Mouse (Mus musculus): ENCODE data around the gene Akirin2. TPM values are rescaled to one million over a fixed set of nuclear protein-coding genes. Genes with fewer than 3 reads are reported as not detected.
"Not testable (repeated sequence)": the region's sequence is repeated elsewhere in the genome, so short reads cannot be mapped to it uniquely, and the experiment has no call there.

Gene Akirin2
- total RNA-seq (2021): 100 to 1,000 TPM; 112 to 114 TPM

DNA sequence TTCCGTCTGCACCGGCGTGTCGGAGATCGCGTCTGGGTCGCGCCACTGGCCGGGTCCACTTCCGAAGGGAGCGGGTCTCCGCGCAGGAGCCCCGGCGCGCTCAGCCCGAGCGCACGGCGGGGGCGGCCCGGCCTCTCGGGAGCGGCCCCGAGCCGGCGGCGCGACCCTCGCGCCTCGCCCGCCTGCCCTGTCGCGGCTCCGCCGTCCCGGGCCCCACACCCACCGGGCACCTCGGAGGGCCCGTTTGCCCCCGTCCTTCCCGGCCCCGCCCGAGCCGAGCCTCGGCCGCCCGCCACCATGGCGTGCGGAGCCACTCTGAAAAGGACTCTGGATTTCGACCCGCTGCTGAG is at the start of gene Akirin2:
Gene Akirin2 (plus strand): TSS at position 190 of the 350 bp plus-strand sequence.
- no peak for DNase-seq (ENCODE audit: extremely low spot score in 1 of 2, low spot score in 2 of 2)
- intact Hi-C loops (cut with DNase I): no loop called here

DNA sequence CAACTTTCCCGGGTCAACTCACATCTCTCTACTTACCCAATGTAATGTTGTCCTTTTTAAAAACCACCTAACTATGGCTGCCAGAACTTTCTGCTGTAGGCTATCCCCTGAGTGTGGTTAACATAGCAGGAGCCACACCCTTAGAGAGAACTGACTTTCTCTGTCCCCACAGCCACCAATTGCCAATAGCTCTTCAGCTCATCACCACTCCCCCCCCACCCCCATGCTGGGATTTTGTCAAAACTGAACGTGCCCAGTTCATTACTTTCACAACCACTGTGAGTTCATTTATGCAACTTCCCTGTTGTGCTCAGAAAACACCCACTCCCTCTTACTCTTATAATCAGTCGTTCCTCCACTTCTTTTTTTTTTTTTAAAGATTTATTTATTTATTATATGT is 40.4 kb upstream of the Akirin2 start:
- no peak for DNase-seq (ENCODE audit: extremely low spot score in 1 of 2, low spot score in 2 of 2)
- intact Hi-C loops (cut with DNase I): no loop called here

DNA sequence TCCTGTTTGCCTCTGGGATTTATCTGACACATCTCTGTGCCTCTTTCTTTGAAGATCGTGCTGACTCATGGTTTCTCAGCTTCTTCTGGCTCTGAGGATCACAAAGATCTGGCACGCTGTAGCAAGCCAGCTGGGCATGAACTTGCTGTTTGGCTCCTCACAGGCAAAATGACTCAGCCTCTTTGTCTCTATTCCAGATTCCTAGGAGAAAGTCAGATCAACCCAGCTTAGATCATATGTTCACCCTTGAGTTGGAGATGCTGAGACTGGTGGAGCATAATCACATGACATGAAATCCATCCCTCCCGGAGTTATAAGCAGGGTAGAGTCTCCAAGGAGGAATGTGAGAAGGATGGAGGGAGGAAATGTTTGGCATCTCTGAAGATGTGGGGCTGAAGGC is 27.9 kb upstream of the Akirin2 start:
- intact Hi-C loops (cut with DNase I): no loop called here
- peak; percentile 9 to 30 for DNase-seq (ENCODE audit: extremely low spot score in 1 of 2, low spot score in 2 of 2)

DNA sequence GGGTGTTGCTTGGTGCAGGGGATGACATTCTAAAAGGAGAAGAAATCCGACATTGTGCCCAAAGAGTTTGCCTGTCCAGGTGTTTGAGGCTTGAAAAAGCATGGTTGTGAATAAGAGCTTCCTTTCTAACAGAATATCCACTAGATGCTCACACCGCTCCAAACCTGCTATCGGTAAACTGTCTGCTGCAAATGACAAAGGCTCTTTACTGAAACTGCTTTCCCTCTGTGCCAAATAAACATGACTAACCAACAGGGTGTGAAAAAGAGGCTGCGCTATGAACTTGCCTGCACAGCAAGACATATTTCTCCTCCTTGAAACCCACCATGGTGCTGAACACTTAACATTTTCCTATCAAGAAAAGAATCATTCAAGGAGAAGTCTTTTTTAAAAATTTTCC is 27.2 kb upstream of the Akirin2 start:
- DNase-seq (ENCODE audit: extremely low spot score in 1 of 2, low spot score in 2 of 2): no peak
- intact Hi-C loops (cut with DNase I): no loop called here

DNA sequence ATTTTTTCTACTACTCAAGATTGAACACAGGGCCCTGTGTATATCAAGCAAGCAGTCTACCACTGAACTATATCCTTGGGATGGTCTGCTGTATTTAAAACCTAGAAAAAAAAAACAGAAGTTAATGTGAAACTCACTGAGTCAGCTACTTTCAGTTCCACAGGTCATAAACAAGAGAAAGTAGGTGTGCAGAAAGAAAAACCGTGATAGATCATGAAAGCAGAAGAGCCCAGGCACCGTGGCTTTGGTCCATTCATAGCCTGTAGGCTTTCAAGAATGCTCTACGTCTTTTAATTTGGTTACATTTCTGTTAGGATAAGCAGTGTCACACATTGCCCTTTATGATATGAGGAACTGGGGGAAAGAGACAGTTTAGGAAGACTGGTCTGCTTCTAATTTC is 24.0 kb upstream of the Akirin2 start:
- DNase-seq (ENCODE audit: extremely low spot score in 1 of 2, low spot score in 2 of 2): no peak
- intact Hi-C loops (cut with DNase I): no loop called here

DNA sequence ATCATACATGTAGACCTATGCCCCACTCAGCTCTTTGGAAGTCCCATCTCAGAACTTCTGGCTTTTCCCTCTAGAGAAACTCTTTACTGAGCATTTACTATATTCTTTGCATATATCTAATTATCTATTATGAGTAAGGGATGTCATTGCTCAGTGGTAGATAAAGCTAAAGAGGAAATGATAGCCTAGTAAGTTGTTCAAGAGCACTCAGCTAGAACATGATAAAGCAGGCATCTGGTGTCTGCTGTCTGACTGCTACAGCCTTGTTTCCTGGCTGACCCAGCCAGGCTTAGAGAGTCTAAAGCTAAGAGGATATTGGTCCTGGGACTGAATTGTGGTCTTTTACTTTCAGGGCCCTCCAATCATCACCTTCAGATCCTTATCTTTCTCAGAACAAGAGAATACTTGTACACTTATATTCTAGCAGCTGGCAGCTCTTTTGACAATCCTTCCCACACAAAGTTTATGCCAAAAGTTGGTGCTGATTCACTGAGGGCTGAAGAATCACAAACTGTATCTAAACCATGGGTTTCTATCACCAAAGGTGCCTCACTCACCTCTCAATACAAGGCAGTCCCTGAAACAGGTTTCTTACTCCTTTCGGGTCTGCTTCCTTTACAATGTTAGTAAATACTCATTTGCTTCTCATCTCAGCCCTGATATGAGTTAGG is 22.2 kb upstream of the Akirin2 start:
- intact Hi-C loops (cut with DNase I): no loop called here

DNA sequence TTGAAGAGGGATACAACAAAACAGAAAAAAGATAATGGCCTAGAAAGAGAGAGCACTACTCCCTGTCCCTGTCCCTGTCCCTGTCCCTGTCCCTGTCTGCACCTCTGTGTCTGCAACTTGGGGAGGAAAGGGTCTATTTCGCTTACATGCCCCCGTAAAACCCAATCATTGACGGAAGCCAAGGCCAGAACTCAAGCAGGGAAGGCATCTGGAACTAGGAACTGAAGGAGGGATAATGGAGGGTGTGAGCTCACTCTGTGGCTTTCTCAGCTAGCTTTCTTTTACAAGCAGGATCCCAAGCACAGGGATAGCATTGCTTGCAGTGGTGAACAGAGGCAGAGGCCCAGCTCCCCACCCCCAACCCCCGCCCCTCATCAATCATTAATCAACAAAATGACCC is 21.4 kb upstream of the Akirin2 start:
- intact Hi-C loops (cut with DNase I): no loop called here
- no peak for DNase-seq (ENCODE audit: extremely low spot score in 1 of 2, low spot score in 2 of 2)

More for the DNA sequence above, 22.2 kb upstream of the Akirin2 start:
- no peak for DNase-seq (ENCODE audit: extremely low spot score in 1 of 2, low spot score in 2 of 2)

DNA sequence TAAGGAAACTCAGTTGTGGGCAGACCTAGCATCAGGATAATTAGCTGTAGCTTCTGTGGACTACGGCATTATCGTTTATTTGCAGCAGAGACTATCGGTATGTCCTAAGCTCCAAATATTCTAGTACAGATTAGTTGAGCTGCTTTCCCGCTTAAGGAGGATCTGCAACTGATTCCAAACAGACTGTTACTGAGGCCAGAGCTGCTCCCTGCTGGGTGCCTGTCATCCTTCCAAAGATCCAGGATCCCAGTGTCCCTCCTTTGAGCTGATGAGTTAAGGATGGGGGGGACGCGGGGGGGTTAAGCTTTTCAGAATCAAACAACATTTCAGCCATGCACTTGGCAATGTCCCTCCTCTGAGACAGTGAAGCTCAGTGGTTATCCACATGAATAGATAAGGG is 20.8 kb upstream of the Akirin2 start:
- intact Hi-C loops (cut with DNase I): no loop called here
- peak in 1 of 2 experiments; percentile 29 for DNase-seq (ENCODE audit: extremely low spot score in 1 of 2, low spot score in 2 of 2)

DNA sequence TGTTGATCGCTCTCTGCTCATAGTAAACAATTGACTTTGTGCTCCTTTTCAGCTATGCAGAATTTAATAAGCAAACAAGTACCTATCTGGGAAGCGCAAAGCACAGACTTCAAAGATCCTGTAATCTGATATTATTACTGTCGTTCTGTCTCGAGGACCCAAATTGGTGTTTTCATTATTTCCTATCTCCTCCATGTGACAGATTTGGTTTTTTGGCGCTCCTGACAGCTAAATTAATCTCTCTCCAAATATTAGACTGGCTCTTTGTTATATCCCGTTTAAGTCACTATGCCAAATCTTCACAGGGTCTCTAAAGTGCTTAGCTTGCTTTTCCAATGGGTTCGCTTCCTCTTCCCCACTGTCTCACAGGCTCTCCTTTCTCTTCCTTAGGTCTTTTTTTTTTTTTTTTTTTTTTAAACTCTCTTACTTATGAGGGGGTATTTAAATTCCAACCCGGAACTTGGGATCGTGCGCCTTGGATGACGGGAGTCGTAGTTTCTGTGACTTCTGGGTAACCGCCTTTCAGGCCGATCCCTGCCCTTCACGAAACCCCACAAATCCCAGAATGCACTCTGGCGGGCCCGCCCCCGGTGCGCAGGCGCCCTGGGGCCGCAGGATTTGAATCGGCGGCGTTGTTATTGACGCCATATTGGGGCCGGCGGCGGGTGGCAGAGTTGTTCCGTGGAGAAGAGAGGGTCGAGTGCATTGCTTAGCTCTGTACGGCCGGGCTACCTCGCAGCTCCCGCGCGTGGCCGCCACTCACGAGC is 573 bp upstream of the Akirin2 start:
- peak; percentile 95 to 96 for DNase-seq (ENCODE audit: extremely low spot score in 1 of 2, low spot score in 2 of 2)
- intact Hi-C loops (cut with DNase I): no loop called here

DNA sequence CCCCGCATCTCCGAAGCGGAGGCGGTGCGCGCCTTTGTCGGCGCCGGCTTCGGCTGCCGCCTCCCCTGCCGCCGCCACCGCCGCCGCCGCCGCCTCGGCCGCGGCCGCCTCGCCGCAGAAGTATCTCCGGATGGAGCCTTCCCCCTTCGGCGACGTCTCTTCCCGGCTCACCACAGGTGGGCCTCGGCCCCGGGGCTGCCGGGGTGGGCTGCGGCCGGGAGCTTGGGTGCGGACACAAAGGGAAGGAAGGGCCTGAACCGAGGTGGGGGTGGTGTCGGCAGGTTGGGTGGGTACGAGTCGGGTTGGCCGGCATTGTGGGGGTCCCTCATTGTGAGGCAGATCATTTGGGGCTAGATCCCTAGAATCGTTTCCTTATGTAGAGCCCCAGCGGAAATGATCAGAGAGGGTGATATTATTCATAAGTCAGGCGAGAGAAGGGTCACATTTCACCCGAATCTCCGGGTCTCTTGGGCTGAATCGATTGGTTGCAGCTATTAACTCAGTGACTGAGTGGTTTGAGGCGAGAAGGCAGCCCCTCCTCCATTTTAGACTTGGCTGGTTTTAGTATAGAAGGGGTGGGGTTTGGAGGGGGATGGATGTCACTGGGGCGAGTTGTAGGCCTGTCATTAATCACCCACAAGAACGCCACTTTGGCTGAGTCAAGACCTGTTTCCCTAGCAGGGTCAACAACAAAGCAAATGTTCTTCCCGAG is 517 bp downstream of the Akirin2 start:
- peak; percentile 27 to 70 for DNase-seq (ENCODE audit: extremely low spot score in 1 of 2, low spot score in 2 of 2)
- intact Hi-C loops (cut with DNase I): no loop called here

DNA sequence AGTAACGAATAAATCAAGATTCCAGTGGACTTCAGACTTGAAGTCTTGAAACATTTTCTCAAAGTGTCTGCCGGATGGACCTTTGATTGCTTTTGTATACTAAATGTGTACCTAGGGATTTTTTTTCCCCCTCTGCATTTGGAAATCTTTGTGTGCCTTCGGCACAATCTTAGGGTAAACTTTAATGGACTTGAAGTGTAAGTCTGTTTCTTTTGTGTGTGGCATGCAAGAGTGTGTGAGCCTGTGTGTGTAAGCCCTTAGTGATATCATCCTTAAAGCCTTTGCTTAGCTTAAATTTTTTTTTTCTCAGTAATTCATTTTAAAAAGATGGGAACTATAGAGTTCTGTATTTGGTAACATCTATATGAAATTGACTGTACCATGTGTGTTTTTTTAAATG is 1.2 kb downstream of the Akirin2 start:
- no peak for DNase-seq (ENCODE audit: extremely low spot score in 1 of 2, low spot score in 2 of 2)
- intact Hi-C loops (cut with DNase I): no loop called here

DNA sequence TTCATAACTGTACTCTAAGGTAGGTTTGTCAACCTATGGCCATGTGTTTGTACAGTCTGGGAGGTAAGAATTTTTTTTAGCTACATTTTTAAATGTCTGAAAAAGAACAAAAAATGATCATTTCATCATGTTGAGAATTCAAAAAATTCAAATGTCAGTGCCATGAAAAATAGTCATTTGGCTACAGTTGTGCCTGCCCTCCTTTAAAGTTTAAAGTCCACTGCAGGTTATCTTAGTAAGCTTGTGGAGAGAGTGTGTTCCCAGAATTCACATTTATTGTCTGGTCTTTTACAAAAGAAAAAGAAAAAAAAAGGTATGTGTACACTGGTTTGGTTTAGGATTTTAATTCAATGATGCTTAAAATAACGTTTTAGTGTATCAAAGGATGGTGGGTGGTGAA is 3.9 kb downstream of the Akirin2 start:
- intact Hi-C loops (cut with DNase I): no loop called here
- DNase-seq (ENCODE audit: extremely low spot score in 1 of 2, low spot score in 2 of 2): no peak

DNA sequence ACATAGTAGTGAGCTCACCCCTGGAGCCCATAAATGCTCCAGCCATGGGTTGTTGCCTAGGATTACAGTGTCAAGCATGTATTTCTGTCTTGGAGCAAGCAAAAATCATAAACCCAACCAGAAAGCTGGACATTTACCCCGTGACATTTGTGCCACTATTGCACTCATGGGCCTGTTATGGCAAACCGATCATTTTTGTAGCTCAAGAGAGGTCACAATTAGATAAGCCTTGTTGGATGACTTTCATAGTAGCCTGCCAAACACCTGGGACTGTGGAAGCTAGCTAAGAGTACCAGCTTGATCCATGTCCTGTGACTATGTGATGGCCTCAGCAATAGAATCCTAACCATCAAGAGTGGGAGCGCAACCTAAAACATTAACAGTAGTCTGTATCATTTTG is 4.9 kb downstream of the Akirin2 start:
- intact Hi-C loops (cut with DNase I): no loop called here
- DNase-seq (ENCODE audit: extremely low spot score in 1 of 2, low spot score in 2 of 2): no peak

DNA sequence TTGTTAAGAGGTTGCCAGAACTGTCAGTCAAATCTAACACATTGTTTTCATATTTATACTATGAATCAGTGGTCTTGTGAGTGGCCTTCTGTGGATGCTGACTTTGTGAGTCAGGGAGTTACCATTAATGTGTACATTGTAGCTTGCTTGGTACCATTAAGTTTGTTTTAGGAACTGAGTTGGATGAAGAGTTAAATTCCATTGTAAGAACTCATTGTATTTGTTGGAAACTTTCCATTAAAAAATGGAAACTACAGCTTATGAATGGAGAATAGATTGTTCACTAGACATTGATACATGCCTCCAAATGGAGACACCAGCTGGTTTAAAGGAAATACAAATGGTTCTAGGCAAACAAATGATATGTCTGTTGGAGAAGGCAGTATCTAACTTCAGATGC is 5.4 kb downstream of the Akirin2 start:
- intact Hi-C loops (cut with DNase I): no loop called here
- DNase-seq (ENCODE audit: extremely low spot score in 1 of 2, low spot score in 2 of 2): no peak

DNA sequence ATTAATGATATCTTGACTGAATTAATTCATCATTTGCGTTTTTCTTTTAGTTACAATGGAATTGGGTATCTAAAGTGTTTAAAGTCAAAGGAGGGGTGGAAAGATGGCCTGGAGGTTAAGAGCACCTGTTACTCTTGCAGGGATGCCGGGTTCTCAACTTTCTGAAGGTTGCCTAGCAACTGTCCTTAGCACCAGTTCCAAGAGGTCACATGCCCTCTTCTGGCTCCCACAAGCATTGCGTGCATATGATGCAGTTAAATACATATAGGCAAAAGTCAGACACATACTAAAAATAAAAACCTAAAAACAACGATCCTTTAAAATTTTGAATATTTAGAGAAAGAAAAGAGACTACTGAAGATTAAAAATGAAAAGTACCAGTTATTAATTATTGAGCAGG is 10.2 kb downstream of the Akirin2 start:
- intact Hi-C loops (cut with DNase I): no loop called here
- DNase-seq (ENCODE audit: extremely low spot score in 1 of 2, low spot score in 2 of 2): no peak

DNA sequence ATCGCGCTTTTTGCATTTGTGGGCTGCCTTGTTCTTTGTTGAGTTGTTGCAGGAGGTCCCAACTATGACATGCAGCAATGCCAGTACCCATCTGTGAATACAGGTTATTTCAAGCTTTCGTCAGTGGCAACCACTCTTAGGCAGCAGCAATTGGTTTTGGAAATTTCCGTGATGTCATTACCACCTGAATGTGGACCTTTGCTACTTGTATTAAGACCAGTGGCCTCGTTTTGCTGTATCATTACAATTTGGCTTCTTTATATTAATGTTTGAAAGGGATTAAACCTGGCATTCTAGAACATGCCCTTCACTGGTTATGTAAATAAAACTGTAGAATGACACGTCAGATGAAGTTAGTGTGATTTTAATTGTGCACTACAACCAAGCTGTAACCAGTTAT is 15.5 kb downstream of the Akirin2 start:
- intact Hi-C loops (cut with DNase I): no loop called here
- DNase-seq (ENCODE audit: extremely low spot score in 1 of 2, low spot score in 2 of 2): no peak

DNA sequence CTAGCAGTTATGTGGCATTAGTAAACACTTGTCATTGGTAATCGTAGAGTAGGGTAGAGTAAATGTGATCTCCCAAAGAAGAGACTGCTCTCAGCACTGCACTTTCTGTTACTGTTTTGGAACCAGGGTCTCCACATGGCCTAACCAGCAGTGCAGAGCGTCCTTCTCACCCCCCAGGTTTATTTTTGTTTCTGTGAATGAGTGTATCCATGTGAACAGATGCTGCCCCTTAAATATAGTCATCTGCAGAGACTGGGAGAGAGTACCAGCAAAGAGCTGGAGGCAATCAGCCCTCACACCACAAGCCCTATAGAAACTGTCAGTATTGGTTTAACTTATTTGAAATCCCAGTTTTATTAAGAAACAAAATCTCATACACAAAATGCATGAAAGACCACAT is 22.1 kb downstream of the Akirin2 start:
- no peak for DNase-seq (ENCODE audit: extremely low spot score in 1 of 2, low spot score in 2 of 2)
- intact Hi-C loops (cut with DNase I): loop anchor here (10.0 kb wide), 1 partner anchor 352 kb away; no protein-coding TSS in a partner anchor

DNA sequence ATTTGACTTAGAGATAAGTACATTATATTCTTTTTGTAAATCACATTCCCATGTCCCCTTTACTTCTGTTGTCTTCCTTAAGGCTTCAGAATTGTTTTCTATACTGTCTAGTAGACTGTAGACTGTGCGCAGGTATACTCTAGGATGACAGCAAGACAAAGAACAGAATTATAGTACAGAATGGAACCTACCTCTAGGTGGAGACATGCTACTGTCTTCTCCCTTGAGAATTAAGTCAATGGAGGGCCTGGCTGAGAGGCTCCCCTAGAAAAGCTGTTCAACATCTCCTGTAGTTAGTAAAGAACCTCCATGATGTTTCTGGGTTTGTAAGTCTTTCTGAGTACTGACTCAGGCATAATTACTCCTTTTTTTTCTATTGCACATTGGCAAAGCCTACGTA is 26.3 kb downstream of the Akirin2 start:
- DNase-seq (ENCODE audit: extremely low spot score in 1 of 2, low spot score in 2 of 2): no peak
- intact Hi-C loops (cut with DNase I): loop anchor here (10.0 kb wide), 1 partner anchor 348 kb away; no protein-coding TSS in a partner anchor

DNA sequence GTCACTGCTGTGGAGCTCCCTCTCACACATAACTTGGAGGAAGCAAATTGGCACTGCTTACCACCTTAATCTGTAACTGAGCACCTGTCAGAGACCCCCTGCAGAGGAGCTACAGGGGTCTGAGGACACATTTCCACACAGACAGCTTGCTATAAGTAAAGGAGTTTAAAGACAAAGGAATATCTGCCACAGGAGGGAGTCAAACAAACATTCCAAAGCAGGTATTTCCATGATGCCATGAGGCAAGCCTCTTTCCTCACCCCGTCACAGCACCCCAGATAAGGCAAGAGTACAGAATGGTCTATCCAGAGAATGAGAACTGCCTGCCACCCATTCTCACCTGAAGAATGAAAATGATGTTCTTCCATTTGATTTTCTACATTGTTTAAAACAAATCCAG is 28.5 kb downstream of the Akirin2 start:
- DNase-seq (ENCODE audit: extremely low spot score in 1 of 2, low spot score in 2 of 2): no peak
- intact Hi-C loops (cut with DNase I): loop anchor here (10.0 kb wide), 1 partner anchor 346 kb away; no protein-coding TSS in a partner anchor

DNA sequence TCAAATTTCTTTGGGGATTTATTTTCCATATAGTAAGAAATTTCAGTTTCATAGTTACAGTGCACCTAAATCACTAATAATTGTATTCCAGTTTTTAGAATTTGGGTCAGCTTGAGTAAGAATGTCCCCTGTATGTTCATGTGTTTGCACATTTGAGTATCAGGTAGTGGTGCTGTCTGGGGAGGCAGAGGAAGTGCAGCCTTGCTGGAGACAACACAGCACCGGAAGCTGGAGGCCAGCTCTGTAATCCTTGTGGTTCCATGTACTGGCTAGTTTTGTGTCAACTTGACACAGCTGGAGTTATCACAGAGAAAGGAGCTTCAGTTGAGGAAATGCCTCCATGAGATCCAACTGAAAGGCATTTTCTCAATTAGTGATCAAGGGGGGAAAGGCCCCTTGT is 30.8 kb downstream of the Akirin2 start:
- DNase-seq (ENCODE audit: extremely low spot score in 1 of 2, low spot score in 2 of 2); intact Hi-C loops (cut with DNase I): not testable (repeated sequence)
